Mouse (Mus musculus): Measurements from ENCODE around the gene Fbxl13. TPM values are rescaled to one million over a fixed set of nuclear protein-coding genes. Genes with fewer than 3 reads are reported as not detected.
A peak's percentile ranks its signal among the peaks of the same experiment; 100 is the strongest.

Fbxl13 gene
- polyA plus RNA-seq, 1 experiment from 2014 or later: 0.35 TPM

DNA sequence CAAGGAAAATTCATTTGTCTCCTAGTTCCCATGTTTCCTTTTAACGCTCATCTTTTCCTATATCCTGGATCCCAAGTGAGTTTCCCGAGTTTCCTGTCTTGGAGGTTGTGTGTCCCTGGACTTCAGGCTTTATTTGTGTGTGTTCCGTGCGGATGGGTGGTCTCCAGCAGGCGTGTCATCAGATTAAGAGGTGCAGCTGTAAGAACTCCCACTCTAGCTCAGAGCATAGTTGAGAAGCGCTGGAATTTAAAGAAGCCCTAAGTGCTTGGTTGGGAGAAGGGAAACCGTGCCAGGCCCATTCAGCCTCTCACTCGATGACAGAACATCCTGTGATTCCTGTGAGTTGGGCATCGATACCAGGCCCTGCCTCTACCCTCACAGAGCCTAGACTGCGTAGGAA is 132.1 kb downstream of the Fbxl13 start:
- WGBS: 44% methylated on average over 10 of the region's 10 CpGs

DNA sequence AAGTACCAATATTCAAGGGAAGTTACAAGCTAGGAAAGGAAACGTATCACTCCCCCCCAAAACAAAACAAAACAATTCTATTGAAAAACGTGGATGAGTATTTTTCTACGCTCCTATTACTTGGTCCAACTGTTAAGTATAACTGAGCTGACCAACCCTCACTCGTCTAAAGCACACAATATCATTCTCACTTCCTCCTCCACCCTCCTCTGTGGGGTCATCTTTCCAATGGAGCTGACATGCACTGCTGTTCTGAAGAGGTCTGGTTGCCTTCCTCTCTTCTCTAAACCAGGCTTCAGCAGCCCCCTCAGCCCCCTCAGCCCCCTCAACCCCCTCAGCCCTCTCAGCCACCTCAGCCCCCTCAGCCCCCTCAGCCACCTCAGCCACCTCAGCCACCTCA is 135.6 kb downstream of the Fbxl13 start:
- no peaks in the 10 kb centered on the region for H3K36me3 ChIP-seq (ENCODE audit: control insufficient read depth, insufficient read depth, low read length)

More for the DNA sequence above, 132.1 kb downstream of the Fbxl13 start:
- Histone ChIP-seq H3K27ac (ENCODE audit: low read depth) (peak overlapping the region; percentile 75; the same call in 1 of the 2 replicates), H3K9me3 (ENCODE audit: control insufficient read depth, low read length) (no peaks in the 10 kb centered on the region), H3K4me2 (ENCODE audit: low read length) (no peak overlapping the region), H3K36me3 (ENCODE audit: control insufficient read depth, insufficient read depth, low read length) (no peaks in the 10 kb centered on the region), H3K4me3 (ENCODE audit: low read depth, low read length) (no peak overlapping the region), H3K27me3 (replicated peaks; ENCODE audit: control insufficient read depth, insufficient read depth, low read length) (no peaks in the 10 kb centered on the region), H3K4me1 (replicated peaks; ENCODE audit: control insufficient read depth, insufficient read depth, low read length) (peaks cover 14% of the 10 kb centered on the region; the same call in 1 of the 2 replicates), H3K9ac (ENCODE audit: low read length) (no peak overlapping the region)
- no peak for DNase-seq (ENCODE audit: low spot score)
- ATAC-seq (replicated peaks; ENCODE audit: low FRiP score, low TSS enrichment, low read depth): no peak

DNA sequence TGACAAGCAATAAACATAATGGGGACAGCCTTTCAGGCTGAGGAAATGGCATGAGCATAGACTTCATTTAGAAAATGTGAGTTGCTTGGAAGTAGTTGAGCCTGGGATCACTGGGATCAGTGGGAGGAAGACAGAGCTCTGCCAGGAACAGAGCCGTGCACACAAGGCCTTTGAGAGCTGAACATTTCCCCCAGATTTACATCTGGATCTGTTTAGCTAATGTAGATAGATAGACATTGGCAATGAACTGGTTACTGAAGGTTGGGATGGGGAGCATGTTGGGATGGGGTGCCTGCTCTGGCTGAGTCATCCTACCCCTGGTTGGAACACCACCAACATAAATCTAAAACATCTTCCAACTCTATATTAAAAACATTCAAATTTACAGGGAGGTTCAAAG is 138.5 kb downstream of the Fbxl13 start:
- Histone ChIP-seq H3K4me3 (ENCODE audit: low read depth, low read length) (no peak overlapping the region), H3K27ac (ENCODE audit: low read depth) (no peak overlapping the region), H3K27me3 (replicated peaks; ENCODE audit: control insufficient read depth, insufficient read depth, low read length) (no peaks in the 10 kb centered on the region), H3K9ac (ENCODE audit: low read length) (no peak overlapping the region), H3K9me3 (ENCODE audit: control insufficient read depth, low read length) (no peaks in the 10 kb centered on the region), H3K36me3 (ENCODE audit: control insufficient read depth, insufficient read depth, low read length) (no peaks in the 10 kb centered on the region), H3K4me2 (ENCODE audit: low read length) (no peak overlapping the region), H3K4me1 (replicated peaks; ENCODE audit: control insufficient read depth, insufficient read depth, low read length) (no peaks in the 10 kb centered on the region)
- ATAC-seq (replicated peaks; ENCODE audit: low FRiP score, low TSS enrichment, low read depth) (no peak), DNase-seq (ENCODE audit: low spot score) (no peak)
- WGBS: 62% methylated on average over 1 of the region's 1 CpGs

More for the DNA sequence above, 135.6 kb downstream of the Fbxl13 start:
- peaks cover 14% of the 10 kb centered on the region; the same call in 1 of the 2 replicates for H3K4me1 ChIP-seq (replicated peaks; ENCODE audit: control insufficient read depth, insufficient read depth, low read length)
- no peaks in the 10 kb centered on the region for H3K27me3 ChIP-seq (replicated peaks; ENCODE audit: control insufficient read depth, insufficient read depth, low read length)
- DNase-seq (ENCODE audit: low spot score) (no peak), ATAC-seq (replicated peaks; ENCODE audit: low FRiP score, low TSS enrichment, low read depth) (no peak)
- H3K9me3 ChIP-seq (ENCODE audit: control insufficient read depth, low read length): no peaks in the 10 kb centered on the region
- no peak overlapping the region for H3K9ac ChIP-seq (ENCODE audit: low read length)
- no peak overlapping the region for H3K4me2 ChIP-seq (ENCODE audit: low read length)
- no peak overlapping the region for H3K27ac ChIP-seq (ENCODE audit: low read depth)
- WGBS: 70% methylated on average over 4 of the region's 4 CpGs
- H3K4me3 ChIP-seq (ENCODE audit: low read depth, low read length): no peak overlapping the region

DNA sequence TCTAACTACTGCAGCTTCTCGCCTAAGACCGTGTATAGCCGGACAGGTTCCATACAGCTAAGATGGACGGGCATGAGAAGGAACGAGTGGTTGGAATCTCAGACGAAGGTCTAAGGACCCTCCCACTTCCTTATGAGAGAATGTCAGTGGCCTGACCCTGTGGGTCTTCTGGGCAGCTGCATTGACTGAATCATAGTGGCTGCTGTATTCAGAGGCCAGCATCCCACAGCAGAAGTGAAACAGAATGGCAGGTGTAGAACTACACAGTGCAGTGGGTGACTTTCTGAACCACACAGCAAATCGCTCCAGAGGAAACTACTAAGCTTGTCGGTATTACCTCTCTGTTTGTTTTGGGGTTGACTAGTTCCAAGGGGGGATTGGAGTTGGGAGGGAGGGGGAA is 140.3 kb downstream of the Fbxl13 start:
- Histone ChIP-seq H3K36me3 (ENCODE audit: control insufficient read depth, insufficient read depth, low read length) (no peaks in the 10 kb centered on the region), H3K27ac (ENCODE audit: low read depth) (no peak overlapping the region), H3K9ac (ENCODE audit: low read length) (no peak overlapping the region), H3K27me3 (replicated peaks; ENCODE audit: control insufficient read depth, insufficient read depth, low read length) (no peaks in the 10 kb centered on the region), H3K4me3 (ENCODE audit: low read depth, low read length) (no peak overlapping the region), H3K9me3 (ENCODE audit: control insufficient read depth, low read length) (no peaks in the 10 kb centered on the region), H3K4me2 (ENCODE audit: low read length) (no peak overlapping the region), H3K4me1 (replicated peaks; ENCODE audit: control insufficient read depth, insufficient read depth, low read length) (peaks cover 10% of the 10 kb centered on the region; the same call in 1 of the 2 replicates)
- ATAC-seq (replicated peaks; ENCODE audit: low FRiP score, low TSS enrichment, low read depth) (no peak), DNase-seq (ENCODE audit: low spot score) (no peak)
- 72% methylated on average over 8 of the region's 8 CpGs for WGBS

DNA sequence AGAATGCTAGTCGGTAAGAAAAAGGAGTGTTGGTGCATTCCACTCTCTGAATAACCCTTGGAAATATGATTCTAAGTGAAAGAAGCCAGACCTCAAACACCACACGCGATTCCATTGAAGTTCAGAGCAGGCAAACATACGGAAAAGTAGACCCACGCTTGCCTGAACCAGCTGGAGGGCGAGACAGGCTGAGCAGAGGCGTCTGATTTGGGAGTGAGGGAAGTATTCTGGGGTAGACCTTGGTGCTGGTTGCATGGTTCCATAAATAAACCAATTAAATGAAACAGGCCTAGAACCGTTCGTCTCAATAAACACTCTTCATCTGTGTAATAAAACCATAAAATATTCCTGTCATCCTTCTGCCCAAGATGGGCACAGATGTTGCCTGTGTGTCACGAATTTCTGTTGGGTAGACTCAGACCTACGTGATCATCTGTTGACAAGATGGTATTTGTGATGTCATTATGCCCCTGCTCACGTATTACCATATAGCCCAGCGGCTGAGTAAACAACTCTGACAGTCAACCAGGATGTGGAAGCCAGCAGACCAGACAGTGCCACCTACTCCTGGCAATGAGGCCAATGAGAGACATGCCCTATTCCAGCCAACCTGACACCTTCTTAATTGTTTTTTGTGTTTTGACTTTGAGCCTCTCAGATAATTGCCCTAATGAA is 142.4 kb downstream of the Fbxl13 start:
- Histone ChIP-seq H3K4me3 (ENCODE audit: low read depth, low read length) (no peak overlapping the region), H3K9me3 (ENCODE audit: control insufficient read depth, low read length) (no peaks in the 10 kb centered on the region), H3K4me2 (ENCODE audit: low read length) (no peak overlapping the region), H3K9ac (ENCODE audit: low read length) (no peak overlapping the region), H3K36me3 (ENCODE audit: control insufficient read depth, insufficient read depth, low read length) (no peaks in the 10 kb centered on the region), H3K4me1 (replicated peaks; ENCODE audit: control insufficient read depth, insufficient read depth, low read length) (peaks cover 16% of the 10 kb centered on the region; the same call in 1 of the 2 replicates), H3K27ac (ENCODE audit: low read depth) (no peak overlapping the region), H3K27me3 (replicated peaks; ENCODE audit: control insufficient read depth, insufficient read depth, low read length) (no peaks in the 10 kb centered on the region)
- DNase-seq (ENCODE audit: low spot score): no peak
- no peak; the same call in 1 of the 2 replicates for ATAC-seq (replicated peaks; ENCODE audit: low FRiP score, low TSS enrichment, low read depth)
- 53% methylated on average over 13 of the region's 13 CpGs for WGBS

DNA sequence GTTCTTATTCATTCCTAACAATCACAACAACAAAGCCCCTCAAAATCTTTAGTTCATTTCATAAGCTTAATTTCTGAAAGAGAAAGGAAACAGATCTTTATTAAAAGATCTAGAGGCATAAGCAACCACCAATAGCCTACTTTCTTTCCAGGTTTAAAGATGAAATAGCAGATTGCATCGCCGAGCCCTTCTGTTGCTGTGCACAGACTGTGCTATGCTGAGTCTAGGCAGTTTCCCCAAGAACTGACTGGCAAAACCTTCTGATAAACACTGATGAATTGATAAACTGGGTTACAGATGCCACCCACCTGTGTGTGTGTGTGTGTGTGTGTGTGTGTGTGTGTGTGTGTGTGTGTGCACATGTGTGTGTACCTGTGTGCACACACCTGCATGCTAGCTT is 144.5 kb downstream of the Fbxl13 start:
- no peak overlapping the region for H3K4me3 ChIP-seq (ENCODE audit: low read depth, low read length)
- no peaks in the 10 kb centered on the region for H3K36me3 ChIP-seq (ENCODE audit: control insufficient read depth, insufficient read depth, low read length)
- 0 out of 2 replicates have a peak overlapping the region, but pooled peaks have one; percentile 6 for H3K4me2 ChIP-seq (ENCODE audit: low read length)
- no peaks in the 10 kb centered on the region for H3K27me3 ChIP-seq (replicated peaks; ENCODE audit: control insufficient read depth, insufficient read depth, low read length)
- peaks cover 16% of the 10 kb centered on the region; the same call in 1 of the 2 replicates for H3K4me1 ChIP-seq (replicated peaks; ENCODE audit: control insufficient read depth, insufficient read depth, low read length)
- WGBS: 63% methylated on average over 2 of the region's 2 CpGs
- DNase-seq (ENCODE audit: low spot score) (no peak), ATAC-seq (replicated peaks; ENCODE audit: low FRiP score, low TSS enrichment, low read depth) (no peak)
- no peak overlapping the region for H3K9ac ChIP-seq (ENCODE audit: low read length)
- peak overlapping the region; percentile 62 for H3K27ac ChIP-seq (ENCODE audit: low read depth)
- no peaks in the 10 kb centered on the region for H3K9me3 ChIP-seq (ENCODE audit: control insufficient read depth, low read length)

DNA sequence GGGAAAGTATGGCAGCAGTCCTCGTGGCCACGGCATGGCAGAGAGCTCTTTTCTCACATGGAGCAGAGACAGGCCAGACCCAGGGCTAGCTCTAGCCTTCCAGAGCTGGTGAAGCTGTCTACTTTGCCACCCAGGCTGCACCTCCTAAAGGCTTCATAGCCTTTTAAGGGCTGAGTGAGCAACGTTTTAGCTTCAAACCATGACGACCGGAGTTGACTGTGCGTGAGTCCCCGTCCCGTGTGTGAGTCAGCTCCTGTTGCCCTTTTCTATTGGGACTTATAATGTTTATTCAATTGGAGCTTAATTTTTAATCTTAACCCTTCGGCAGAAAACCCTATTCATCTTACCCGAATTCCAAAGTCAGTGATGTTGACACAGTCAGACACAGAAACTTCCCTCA is 145.3 kb downstream of the Fbxl13 start:
- H3K9ac ChIP-seq (ENCODE audit: low read length): no peak overlapping the region
- 0 out of 2 replicates have a peak overlapping the region, but pooled peaks have one; percentile 4 for H3K27ac ChIP-seq (ENCODE audit: low read depth)
- no peaks in the 10 kb centered on the region for H3K27me3 ChIP-seq (replicated peaks; ENCODE audit: control insufficient read depth, insufficient read depth, low read length)
- DNase-seq (ENCODE audit: low spot score) (no peak), ATAC-seq (replicated peaks; ENCODE audit: low FRiP score, low TSS enrichment, low read depth) (no peak)
- WGBS: 58% methylated on average over 10 of the region's 10 CpGs
- peaks cover 16% of the 10 kb centered on the region; the same call in 1 of the 2 replicates for H3K4me1 ChIP-seq (replicated peaks; ENCODE audit: control insufficient read depth, insufficient read depth, low read length)
- H3K4me2 ChIP-seq (ENCODE audit: low read length): no peak overlapping the region
- H3K4me3 ChIP-seq (ENCODE audit: low read depth, low read length): no peak overlapping the region
- no peaks in the 10 kb centered on the region for H3K36me3 ChIP-seq (ENCODE audit: control insufficient read depth, insufficient read depth, low read length)
- H3K9me3 ChIP-seq (ENCODE audit: control insufficient read depth, low read length): no peaks in the 10 kb centered on the region

DNA sequence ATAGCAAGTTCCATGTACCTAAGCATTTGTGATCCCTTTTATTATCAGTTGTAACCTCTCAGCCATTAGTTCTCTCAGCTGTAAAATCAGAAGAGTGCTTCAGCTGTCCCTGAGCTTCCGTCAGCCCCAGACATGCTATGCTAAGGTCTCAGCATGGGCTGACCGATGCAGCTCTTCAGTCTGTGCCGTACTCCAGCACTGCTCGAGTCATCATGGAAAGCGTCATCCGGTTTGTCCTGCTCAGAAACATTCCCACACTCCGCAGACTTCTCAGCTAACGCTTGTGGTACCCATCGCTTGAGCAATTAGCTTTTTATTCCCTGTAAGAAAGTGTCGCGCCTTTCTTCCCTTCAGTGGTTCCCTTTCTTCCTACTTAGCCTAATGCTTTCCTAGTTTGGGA is 146.5 kb downstream of the Fbxl13 start:
- Histone ChIP-seq H3K4me3 (ENCODE audit: low read depth, low read length) (no peak overlapping the region), H3K36me3 (ENCODE audit: control insufficient read depth, insufficient read depth, low read length) (no peaks in the 10 kb centered on the region), H3K9ac (ENCODE audit: low read length) (no peak overlapping the region), H3K27ac (ENCODE audit: low read depth) (no peak overlapping the region), H3K9me3 (ENCODE audit: control insufficient read depth, low read length) (no peaks in the 10 kb centered on the region), H3K4me2 (ENCODE audit: low read length) (no peak overlapping the region), H3K4me1 (replicated peaks; ENCODE audit: control insufficient read depth, insufficient read depth, low read length) (peaks cover 16% of the 10 kb centered on the region; the same call in 1 of the 2 replicates), H3K27me3 (replicated peaks; ENCODE audit: control insufficient read depth, insufficient read depth, low read length) (no peaks in the 10 kb centered on the region)
- no peak for DNase-seq (ENCODE audit: low spot score)
- ATAC-seq (replicated peaks; ENCODE audit: low FRiP score, low TSS enrichment, low read depth): no peak
- 68% methylated on average over 11 of the region's 11 CpGs for WGBS

DNA sequence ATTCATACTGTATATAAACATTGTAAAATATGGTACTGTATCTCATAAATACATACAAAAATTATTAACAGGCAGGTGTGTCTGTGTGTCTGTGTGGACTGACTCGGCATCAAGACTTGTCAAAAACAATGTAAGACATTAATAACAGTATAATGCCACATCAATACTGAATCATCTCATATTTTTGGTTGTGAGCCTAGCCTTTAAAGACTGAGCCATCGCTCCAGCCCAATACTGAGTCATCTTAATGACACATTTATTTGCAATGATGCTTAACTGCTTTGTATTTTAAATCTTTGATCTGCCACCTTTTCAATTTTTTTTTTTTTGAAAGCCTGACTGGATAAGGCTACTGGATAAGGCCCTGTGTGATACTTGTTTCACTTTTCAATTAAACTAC is 146.9 kb downstream of the Fbxl13 start:
- Histone ChIP-seq H3K27ac (ENCODE audit: low read depth) (no peak overlapping the region), H3K4me2 (ENCODE audit: low read length) (no peak overlapping the region), H3K4me3 (ENCODE audit: low read depth, low read length) (no peak overlapping the region), H3K27me3 (replicated peaks; ENCODE audit: control insufficient read depth, insufficient read depth, low read length) (no peaks in the 10 kb centered on the region), H3K4me1 (replicated peaks; ENCODE audit: control insufficient read depth, insufficient read depth, low read length) (peaks cover 16% of the 10 kb centered on the region; the same call in 1 of the 2 replicates), H3K9me3 (ENCODE audit: control insufficient read depth, low read length) (no peaks in the 10 kb centered on the region), H3K36me3 (ENCODE audit: control insufficient read depth, insufficient read depth, low read length) (no peaks in the 10 kb centered on the region), H3K9ac (ENCODE audit: low read length) (no peak overlapping the region)
- no peak for DNase-seq (ENCODE audit: low spot score)
- no peak for ATAC-seq (replicated peaks; ENCODE audit: low FRiP score, low TSS enrichment, low read depth)
- WGBS: 79% methylated on average over 2 of the region's 2 CpGs
